Mouse (Mus musculus) CH12.LX (cell line): ENCODE measurements around the gene Tfr2. TPM values are rescaled to one million over a fixed set of nuclear protein-coding genes. Genes with fewer than 3 reads are reported as not detected.

Experiments used
- DNase-seq: peaks from one replicate; pipeline ENCODE4 v3.0.0-alpha.2; 2013; ENCODE audit errors: extremely low read depth
- H3K27ac ChIP-seq: 2 replicates; pipeline ENCODE4 v1.5.1; 2012; ENCODE audit warnings: low read depth, mild to moderate bottlenecking, control low read depth, moderate library complexity; ENCODE audit not compliant: insufficient read depth
- H3K27me3 ChIP-seq: replicated peaks from 2 replicates; pipeline ENCODE3; 2012; ENCODE audit warnings: inconsistent platforms
- H3K36me3 ChIP-seq, 2 experiments: replicated peaks in 1 of 2; 2 replicates each; pipeline versions ENCODE3 to v1.6.1; 2012; ENCODE audit warnings: inconsistent platforms in 1 of 2, low read length in 1 of 2, mild to moderate bottlenecking in 1 of 2, mixed read lengths in 1 of 2, moderate library complexity in 1 of 2; ENCODE audit not compliant: control insufficient read depth in 1 of 2, insufficient read depth in 1 of 2
- H3K4me1 ChIP-seq, 2 experiments: 2 replicates each; pipeline ENCODE4 v1.6.1; 2012; ENCODE audit warnings: inconsistent platforms in 1 of 2, moderate library complexity in 1 of 2; ENCODE audit not compliant: insufficient read depth in 2 of 2, control insufficient read depth in 1 of 2
- H3K4me2 ChIP-seq: 2 replicates; pipeline ENCODE4 v1.6.1; 2012; ENCODE audit warnings: low read depth, mild to moderate bottlenecking, control low read depth; ENCODE audit not compliant: poor library complexity, insufficient read depth, severe bottlenecking
- H3K4me3 ChIP-seq, 3 experiments: fragments of 150-350 bp in 1 of 3; sonication (generic) in 1 of 3; replicated peaks in 1 of 3; 2 replicates each; pipeline versions ENCODE3 to v1.5.1; 2011 to 2012; ENCODE audit warnings: low read depth in 2 of 3, low read length in 2 of 3, mild to moderate bottlenecking in 2 of 3, moderate library complexity in 2 of 3, control low read depth in 1 of 3, improper control_type of control experiment in 1 of 3, inconsistent platforms in 1 of 3, mixed read lengths in 1 of 3; ENCODE audit not compliant: poor library complexity in 1 of 3
- H3K79me2 ChIP-seq: replicated peaks from 2 replicates; pipeline ENCODE4 v1.6.1; 2012; ENCODE audit warnings: mild to moderate bottlenecking, moderate library complexity; ENCODE audit not compliant: control insufficient read depth, poor library complexity, insufficient read depth, severe bottlenecking; ENCODE audit errors: extremely low read depth
- H3K9ac ChIP-seq: 2 replicates; pipeline ENCODE4 v1.6.1; 2012; ENCODE audit warnings: low read depth, mild to moderate bottlenecking, control low read depth, moderate library complexity; ENCODE audit not compliant: insufficient read depth
- H3K9me3 ChIP-seq: replicated peaks from 2 replicates; pipeline ENCODE3; 2012; ENCODE audit warnings: low read length, inconsistent platforms, mixed read lengths
- BHLHE40 ChIP-seq: IDR thresholded peaks from 2 replicates; pipeline ENCODE4 v1.6.1; 2011; ENCODE audit warnings: mild to moderate bottlenecking, low read depth, low read length, improper control_type of control experiment
- CHD1 ChIP-seq: IDR thresholded peaks from 2 replicates; pipeline ENCODE4 v1.6.1; 2012; ENCODE audit warnings: low read depth, low read length, improper control_type of control experiment, inconsistent platforms
- CHD2 ChIP-seq: IDR thresholded peaks from 2 replicates; pipeline ENCODE4 v1.6.1; 2011; ENCODE audit warnings: low read length, improper control_type of control experiment
- CTCF ChIP-seq, 2 experiments: IDR thresholded peaks in 1 of 2; conservative IDR thresholded peaks in 1 of 2; 2 replicates each; pipeline ENCODE4 v1.5.1; 2011 to 2012; ENCODE audit warnings: low read depth in 2 of 2, low read length in 2 of 2, improper control_type of control experiment in 1 of 2, inconsistent platforms in 1 of 2, mild to moderate bottlenecking in 1 of 2, moderate library complexity in 1 of 2
- E2F4 ChIP-seq: IDR thresholded peaks from 2 replicates; pipeline ENCODE4 v1.6.1; 2011; ENCODE audit warnings: low read depth, low read length, improper control_type of control experiment; ENCODE audit not compliant: insufficient replicate concordance
- ELF1 ChIP-seq: IDR thresholded peaks from 2 replicates; pipeline ENCODE4 v1.6.1; 2014; ENCODE audit warnings: low read depth, mild to moderate bottlenecking, inconsistent platforms, low read length, improper control_type of control experiment
- EP300 ChIP-seq: IDR thresholded peaks from 2 replicates; pipeline ENCODE4 v1.6.1; 2011; ENCODE audit warnings: low read length, improper control_type of control experiment
- ETS1 ChIP-seq: conservative IDR thresholded peaks from 2 replicates; pipeline ENCODE4 v1.6.1; 2012; ENCODE audit warnings: low read depth, mild to moderate bottlenecking, inconsistent platforms, low read length, improper control_type of control experiment, moderate library complexity
- GABPA ChIP-seq: IDR thresholded peaks from 2 replicates; pipeline ENCODE4 v1.6.1; 2012; ENCODE audit warnings: low read depth, low read length, improper control_type of control experiment, inconsistent platforms; ENCODE audit not compliant: insufficient replicate concordance
- HCFC1 ChIP-seq: IDR thresholded peaks from 2 replicates; pipeline ENCODE4 v1.6.1; 2012; ENCODE audit warnings: low read depth, mild to moderate bottlenecking, inconsistent platforms, low read length, improper control_type of control experiment
- IRF4 ChIP-seq: IDR thresholded peaks from 2 replicates; pipeline ENCODE4 v1.6.1; 2014; ENCODE audit warnings: low read depth, mild to moderate bottlenecking, inconsistent platforms, low read length, improper control_type of control experiment
- JUN ChIP-seq: IDR thresholded peaks from 2 replicates; pipeline ENCODE4 v1.6.1; 2011; ENCODE audit warnings: low read depth, mild to moderate bottlenecking, low read length, improper control_type of control experiment, moderate library complexity; ENCODE audit not compliant: insufficient read depth
- JUND ChIP-seq: conservative IDR thresholded peaks from 2 replicates; pipeline ENCODE4 v1.6.1; 2011; ENCODE audit warnings: low read depth, low read length, improper control_type of control experiment
- MAZ ChIP-seq: IDR thresholded peaks from 2 replicates; pipeline ENCODE4 v1.6.1; 2012; ENCODE audit warnings: low read depth, mild to moderate bottlenecking, inconsistent platforms, low read length, improper control_type of control experiment, moderate library complexity
- MYC ChIP-seq: IDR thresholded peaks from 2 replicates; pipeline ENCODE4 v1.6.1; 2011; ENCODE audit warnings: low read depth, mild to moderate bottlenecking, improper control_type of control experiment, low read length
- PAX5 ChIP-seq: IDR thresholded peaks from 2 replicates; pipeline ENCODE4 v1.6.1; 2012; ENCODE audit warnings: low read length, inconsistent platforms, mixed read lengths
- POLR2A ChIP-seq: IDR thresholded peaks from 2 replicates; pipeline ENCODE4 v1.6.1; 2011; ENCODE audit warnings: low read depth, mild to moderate bottlenecking, improper control_type of control experiment, low read length
- RAD21 ChIP-seq: IDR thresholded peaks from 2 replicates; pipeline ENCODE4 v1.6.1; 2011; ENCODE audit warnings: low read depth, mild to moderate bottlenecking, low read length, improper control_type of control experiment, moderate library complexity
- SIN3A ChIP-seq: IDR thresholded peaks from 2 replicates; pipeline ENCODE4 v1.6.1; 2012; ENCODE audit warnings: low read length, improper control_type of control experiment, inconsistent platforms
- TBP ChIP-seq: conservative IDR thresholded peaks from 2 replicates; pipeline ENCODE4 v1.6.1; 2011; ENCODE audit warnings: low read depth, low read length, improper control_type of control experiment
- TCF12 ChIP-seq: IDR thresholded peaks from 2 replicates; pipeline ENCODE4 v1.6.1; 2014; ENCODE audit warnings: low read depth, mild to moderate bottlenecking, inconsistent platforms, low read length, improper control_type of control experiment
- ZC3H11A ChIP-seq: IDR thresholded peaks from 2 replicates; pipeline ENCODE4 v1.6.1; 2012; ENCODE audit warnings: low read depth, mild to moderate bottlenecking, inconsistent platforms, low read length, improper control_type of control experiment
- ZKSCAN1 ChIP-seq: IDR thresholded peaks from 2 replicates; pipeline ENCODE4 v1.6.1; 2012; ENCODE audit warnings: low read depth, inconsistent platforms, low read length, improper control_type of control experiment, borderline replicate concordance
- ZMIZ1 ChIP-seq: IDR thresholded peaks from 2 replicates; pipeline ENCODE4 v1.6.1; 2012; ENCODE audit warnings: low read depth, mild to moderate bottlenecking, inconsistent platforms, low read length, improper control_type of control experiment
- ZNF384 ChIP-seq: IDR thresholded peaks from 2 replicates; pipeline ENCODE4 v1.6.1; 2012; ENCODE audit warnings: low read depth, low read length, improper control_type of control experiment, inconsistent platforms
- dilution Hi-C: fragments of 300-500 bp; cut with MboI; formaldehyde crosslinking; loops from 2 replicates; pipeline ENCODE4 v1.14.3; 2020; ENCODE audit warnings: low sequenced_read_pairs; ENCODE audit not compliant: extremely low pct_unique_long_range_greater_than_20kb, extremely low pct_ligation_motif_present
- in situ Hi-C: fragments of 300-500 bp; cut with MboI; formaldehyde crosslinking; loops from 3 replicates; pipeline ENCODE4 v1.14.3; 2019; ENCODE audit warnings: low sequenced_read_pairs, low pct_ligation_motif_present, low pct_unique_long_range_greater_than_20kb, mixed read lengths
- polyA plus RNA-seq: library from polyadenylated mRNA; unstranded; fragments of >175 nt; gene quantifications from 2 replicates; pipeline ENCODE4 v1.2.1, GENCODE M21; 2012; ENCODE audit warnings: low read depth; ENCODE audit not compliant: insufficient read length
- total RNA-seq, 2 experiments: library from RNA; depleted of rRNA; stranded (reverse); fragments of 300-350 nt in 1 of 2; fragments of >200 nt in 1 of 2; gene quantifications; 2 replicates each; pipeline ENCODE4 v1.2.3; 2012 to 2014

Tfr2 gene
- total and polyA plus RNA-seq, 3 experiments, result 0.67 to 2.2 (median 2.2) TPM

DNA sequence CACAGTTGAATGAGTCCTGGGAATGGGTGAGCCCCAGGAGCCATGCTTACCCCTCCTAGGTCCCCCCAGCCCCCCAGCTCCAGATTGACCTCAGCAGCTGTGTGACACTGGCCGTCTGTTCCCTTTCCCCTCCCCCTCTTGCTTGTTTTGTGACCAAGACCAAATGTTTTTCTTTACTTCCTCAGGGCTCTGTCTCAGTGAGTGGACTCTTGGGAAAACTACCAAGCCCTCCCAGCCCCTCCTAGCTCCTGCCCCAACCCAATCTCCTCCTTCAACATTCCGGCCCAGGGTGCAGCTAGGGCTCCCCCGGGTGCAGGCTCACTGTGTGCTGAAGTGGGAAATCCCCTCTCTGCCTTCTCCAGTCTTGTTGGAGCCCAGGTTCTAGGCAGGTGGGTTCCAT is 61.0 kb downstream of the Tfr2 start:
- in situ Hi-C loops, result no loop called here
- H3K9ac ChIP-seq, result peak overlapping the region; percentile 28
- dilution Hi-C loops, result no loop called here
- peak overlapping the region; percentile 94 for H3K27ac ChIP-seq
- H3K27me3 ChIP-seq, result no peaks in the 10 kb centered on the region
- H3K4me1 ChIP-seq, result peaks cover 16 to 48% of the 10 kb centered on the region in 2 experiments
- peak overlapping the region; percentile 57 for H3K4me2 ChIP-seq
- peak overlapping the region; percentile 79 to 91 (median 81) for H3K4me3 ChIP-seq
- TF ChIP-seq ZMIZ1 (no peak), ZKSCAN1 (peak; percentile 87), RAD21 (no peak), ZC3H11A (no peak), EP300 (no peak; the same call in 1 of the 2 replicates), JUN (no peak), POLR2A (no peak), CHD1 (peak; percentile 84; the same call in 1 of the 2 replicates), BHLHE40 (no peak), IRF4 (no peak; the same call in 1 of the 2 replicates), ELF1 (0 out of 2 replicates have a peak, but pooled peaks have one; percentile 10), GABPA (no peak), SIN3A (0 out of 2 replicates have a peak, but pooled peaks have one; percentile 9), PAX5 (no peak), JUND (no peak), TCF12 (no peak; the same call in 1 of the 2 replicates), ETS1 (no peak), CHD2 (peak; percentile 58), ZNF384 (no peak)
- DNase-seq, result no peak
- peaks cover 18 to 27% of the 10 kb centered on the region in 2 experiments for H3K36me3 ChIP-seq
- H3K79me2 ChIP-seq, result peaks cover 14% of the 10 kb centered on the region
- no peaks in the 10 kb centered on the region for H3K9me3 ChIP-seq

DNA sequence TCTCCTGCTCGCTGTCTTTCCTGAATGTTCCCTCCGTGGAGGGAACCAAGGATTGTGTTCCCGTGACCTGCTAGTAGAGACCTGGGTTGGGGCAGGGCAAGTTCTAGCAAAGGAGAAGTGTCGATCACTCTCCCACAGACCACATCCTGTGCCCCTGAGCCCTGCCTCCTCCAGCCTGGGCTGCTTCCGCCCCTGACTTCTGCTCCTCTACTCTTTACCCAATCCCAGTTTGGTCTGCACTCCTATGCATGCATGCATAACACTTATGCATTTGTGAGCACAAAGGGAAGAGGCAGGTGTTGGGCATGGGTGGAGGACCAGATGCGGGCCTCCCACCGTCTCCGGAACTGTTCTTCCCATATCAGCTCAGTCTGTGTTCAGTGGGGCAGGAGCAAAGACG is 61.5 kb downstream of the Tfr2 start:
- H3K9ac ChIP-seq, result peak overlapping the region; percentile 28
- no peaks in the 10 kb centered on the region for H3K9me3 ChIP-seq
- peak overlapping the region; percentile 81 for H3K4me2 ChIP-seq
- peaks cover 16 to 48% of the 10 kb centered on the region in 2 experiments for H3K4me1 ChIP-seq
- TF ChIP-seq POLR2A, result peak; percentile 58
- TF ChIP-seq BHLHE40, result peak; percentile 28
- TF ChIP-seq TBP, result no peak
- TF ChIP-seq MAZ, result no peak
- TF ChIP-seq TCF12, result peak; percentile 65
- no peak for TF ChIP-seq MYC
- no peak for TF ChIP-seq CTCF (conservative IDR thresholded peaks at IDR 0.05 in 1 of 2, IDR thresholded peaks at IDR 0.05 in 1 of 2; ENCODE audit: low read depth in 2 of 2, low read length in 2 of 2)
- TF ChIP-seq ELF1, result peak; percentile 77
- no peak for TF ChIP-seq E2F4
- TF ChIP-seq HCFC1, result peak; percentile 52
- DNase-seq, result peak; percentile 87
- dilution Hi-C loops (no loop called here), in situ Hi-C loops (no loop called here)
- no peaks in the 10 kb centered on the region for H3K27me3 ChIP-seq
- peak overlapping the region; percentile 94 for H3K27ac ChIP-seq
- H3K79me2 ChIP-seq, result peaks cover 14% of the 10 kb centered on the region
- H3K36me3 ChIP-seq, result peaks cover 24 to 33% of the 10 kb centered on the region in 2 experiments
- H3K4me3 ChIP-seq, result peak overlapping the region; percentile 79 to 91 (median 81)
